Mouse (Mus musculus) cortical plate, adult 2 months (tissue): ENCODE measurements around the gene Rbm41. TPM values are rescaled to one million over a fixed set of nuclear protein-coding genes. Genes with fewer than 3 reads are reported as not detected.
A peak's percentile ranks its signal among the peaks of the same experiment; 100 is the strongest.

Experiments used
- H3K27ac ChIP-seq: fragments of 200-500 bp; 2 replicates; pipeline ENCODE4 v1.5.1; 2012; ENCODE audit warnings: low read length, control low read depth, inconsistent platforms; ENCODE audit not compliant: insufficient read depth
- H3K4me1 ChIP-seq: fragments of 200-500 bp; 2 replicates; pipeline ENCODE4 v1.6.1; 2011; ENCODE audit warnings: low read length; ENCODE audit not compliant: control insufficient read depth, insufficient read depth
- H3K4me3 ChIP-seq: fragments of 200-500 bp; 2 replicates; pipeline ENCODE4 v1.5.1; 2011; ENCODE audit warnings: mild to moderate bottlenecking, low read length, control low read depth; ENCODE audit not compliant: insufficient read depth
- CTCF ChIP-seq: fragments of 200-500 bp; IDR thresholded peaks from 2 replicates; pipeline ENCODE4 v1.5.1; 2011; ENCODE audit warnings: mild to moderate bottlenecking, control low read depth, low read length; ENCODE audit not compliant: insufficient read depth; ENCODE audit errors: extremely low read depth
- POLR2A ChIP-seq: fragments of 200-500 bp; IDR thresholded peaks from 2 replicates; pipeline ENCODE4 v1.6.1; 2011; ENCODE audit warnings: mild to moderate bottlenecking, low read length, control low read depth; ENCODE audit not compliant: insufficient read depth; ENCODE audit errors: extremely low read depth
- polyA plus RNA-seq: library from polyadenylated mRNA; depleted of rRNA; stranded (reverse); fragments of >200 nt; gene quantifications from 2 replicates; pipeline ENCODE4 v1.2.3, GENCODE M21; 2012; rRNA removed

Rbm41 gene
- polyA plus RNA-seq, 1 experiment: 3.7 TPM

GRCm38 (mm10) chrX:139870938-139871791, 127.2 kb downstream of the Rbm41 start, which contains the start of gene Morc4:
Morc4 (minus strand) TSS chrX:139871677.
- no peak for TF ChIP-seq POLR2A
- TF ChIP-seq CTCF: no peak
- H3K27ac ChIP-seq: no peak within 1 kb of the TSS
- no peaks in the 10 kb centered on the region for H3K4me1 ChIP-seq
- H3K4me3 ChIP-seq: peak within 1 kb of the TSS; percentile 63

- H3K4me3 ChIP-seq: peak overlapping the region; percentile 63
- no peak overlapping the region for H3K27ac ChIP-seq
- TF ChIP-seq POLR2A: no peak
- TF ChIP-seq CTCF: no peak
- H3K4me1 ChIP-seq: no peaks in the 10 kb centered on the region
These were observed 128.1 kb downstream of the Rbm41 start for GRCm38 (mm10) chrX:139870300-139870711.

GRCm38 (mm10) chrX:139859402-139859801, 139.0 kb downstream of the Rbm41 start:
- TF ChIP-seq CTCF (no peak), POLR2A (no peak)
- Histone ChIP-seq H3K27ac (no peak overlapping the region), H3K4me3 (no peak overlapping the region), H3K4me1 (no peaks in the 10 kb centered on the region)

GRCm38 (mm10) chrX:139854795-139855194, 143.6 kb downstream of the Rbm41 start:
- no peaks in the 10 kb centered on the region for H3K4me1 ChIP-seq
- no peak overlapping the region for H3K4me3 ChIP-seq
- H3K27ac ChIP-seq: no peak overlapping the region
- TF ChIP-seq POLR2A: no peak
- TF ChIP-seq CTCF: no peak

- no peak for TF ChIP-seq CTCF
- no peak for TF ChIP-seq POLR2A
- H3K4me3 ChIP-seq: no peak overlapping the region
- no peaks in the 10 kb centered on the region for H3K4me1 ChIP-seq
- H3K27ac ChIP-seq: no peak overlapping the region
These were observed 157.3 kb downstream of the Rbm41 start for GRCm38 (mm10) chrX:139841091-139841490.

Other genes starting within 250 kb of the Rbm41 start
- not detected in 2 replicates for gene Ripply1, start 216.2 kb downstream of the Rbm41 start, polyA plus RNA-seq
- gene Cldn2, start 197.8 kb downstream of the Rbm41 start, polyA plus RNA-seq: 0.06 and 0.21 TPM in 2 replicates
- gene Morc4, start 126.9 kb downstream of the Rbm41 start, polyA plus RNA-seq: 3.1 and 4.0 TPM in 2 replicates
- gene Nup62cl, start 64.1 kb upstream of the Rbm41 start, polyA plus RNA-seq: 0.47 and 0.79 TPM in 2 replicates
- not detected in 2 replicates for gene Pih1h3b, start 64.3 kb upstream of the Rbm41 start, polyA plus RNA-seq